Mouse (Mus musculus): ENCODE measurements at regions not wholly inside any gene's neighbourhood (a gene's known extent, or its start where the extent isn't known, plus 50 kb on each side); places are given as distances from the start of the nearest gene placed in this dataset.

- TF ChIP-seq CTCF (IDR thresholded peaks at IDR 0.05; ENCODE audit: control insufficient read depth, insufficient read depth, low read length) (no peak), POLR2A (IDR thresholded peaks at IDR 0.05; ENCODE audit: borderline replicate concordance, control insufficient read depth, low read depth, low read length) (no peak)
Observed at GRCm38 (mm10) chr3:9148605-9149004, 461.3 kb downstream of the Zfp704 start.
